In the genomic region with DNA sequence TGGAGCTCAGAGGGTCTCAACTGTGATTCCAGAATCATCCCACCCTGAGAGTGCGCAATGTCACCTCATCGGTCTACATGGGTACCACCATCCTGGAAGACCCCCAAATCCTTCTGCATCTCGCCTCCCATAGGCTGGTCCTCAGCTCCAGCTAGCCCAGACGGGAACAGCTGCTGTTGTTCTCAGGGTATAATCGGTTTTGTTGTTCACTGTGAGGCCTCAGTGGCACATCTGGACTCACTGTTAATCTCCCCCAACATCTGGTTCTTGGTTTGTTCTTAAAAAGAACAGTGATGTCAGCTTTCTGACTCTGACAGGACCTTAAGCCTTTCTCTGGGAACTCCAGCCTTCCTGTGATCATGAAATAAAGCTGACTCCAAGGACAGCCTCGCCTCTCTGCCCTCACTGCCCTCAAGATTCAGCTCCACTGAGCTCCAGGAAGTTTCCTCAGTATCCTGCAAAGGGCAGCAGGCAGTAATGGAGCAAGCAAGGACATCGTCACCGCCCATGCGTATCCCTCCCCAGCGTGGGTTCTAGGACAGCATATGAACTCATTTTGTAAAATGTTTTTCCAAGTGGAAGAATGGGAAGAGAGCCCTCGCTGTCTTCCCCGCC, we compare ENCODE assay signal across 16 mouse cellular contexts. TPM values are rescaled to one million over a fixed set of nuclear protein-coding genes. Genes with fewer than 3 reads are reported as not detected.
DNase-seq lines count a peak whose midpoint lies in the region; ATAC-seq and TF ChIP-seq lines count a peak whose summit lies in the region.
"Had no signal": no experiment of that assay in that cellular context is flagged by ENCODE, and none has a peak within 500 bp of the region (broad histone marks: within the 10 kb centered on the region; RNA-seq: fewer than 3 reads in every experiment).

No protein-coding gene starts in this region.

- no peak overlapping the region for H3K27ac ChIP-seq in heart, embryonic 12.5 days (ENCODE audit: poor library complexity, severe bottlenecking)
- H3K27ac ChIP-seq in limb, embryonic 14.5 days (replicated peaks; ENCODE audit: low read depth, low read length): peak overlapping the region; percentile 26; the same call in 1 of the 2 replicates
- H3K27ac ChIP-seq: forebrain, embryonic 10.5 days; heart, embryonic 13.5 days; hindbrain, embryonic 12.5 days; left cerebral cortex, adult 2 months; liver, embryonic 12.5 days had no signal

- 66% methylated on average over 11 of the region's 12 CpGs for WGBS in heart, embryonic 12.5 days
- WGBS in limb, embryonic 14.5 days: 42% methylated on average over 12 of the region's 12 CpGs

- intact Hi-C loops in heart, postnatal 10 days (cut with DNase I): no loop called here

- H3K36me3 ChIP-seq in heart, embryonic 12.5 days: no peaks in the 10 kb centered on the region
- H3K36me3 ChIP-seq in limb, embryonic 14.5 days (ENCODE audit: control insufficient read depth, insufficient read depth, low read length): no peaks in the 10 kb centered on the region
- H3K36me3 ChIP-seq: forebrain, embryonic 10.5 days; hindbrain, embryonic 12.5 days; liver, embryonic 12.5 days had no signal

- no peaks in the 10 kb centered on the region for H3K27me3 ChIP-seq in heart, embryonic 12.5 days (replicated peaks)
- H3K27me3 ChIP-seq in limb, embryonic 14.5 days (ENCODE audit: control insufficient read depth, insufficient read depth, low read length): no peaks in the 10 kb centered on the region
- H3K27me3 ChIP-seq: heart, embryonic 13.5 days; hindbrain, embryonic 12.5 days; liver, embryonic 12.5 days had no signal

- H3K9me3 ChIP-seq in heart, embryonic 12.5 days (replicated peaks): no peaks in the 10 kb centered on the region
- no peaks in the 10 kb centered on the region for H3K9me3 ChIP-seq in limb, embryonic 14.5 days (ENCODE audit: control insufficient read depth, low read length)
- H3K9me3 ChIP-seq: forebrain, embryonic 10.5 days; heart, embryonic 13.5 days; hindbrain, embryonic 12.5 days; liver, embryonic 12.5 days had no signal

- no peak overlapping the region for H3K4me2 ChIP-seq in heart, embryonic 12.5 days
- no peak overlapping the region for H3K4me2 ChIP-seq in limb, embryonic 14.5 days (replicated peaks; ENCODE audit: low read depth, low read length, severe bottlenecking)
- H3K4me2 ChIP-seq: heart, embryonic 13.5 days; hindbrain, embryonic 12.5 days; liver, embryonic 12.5 days had no signal

- no peak for TF ChIP-seq POLR2A in limb, embryonic 14.5 days (IDR thresholded peaks at IDR 0.05; ENCODE audit: borderline replicate concordance, extremely low read depth, insufficient read depth, insufficient read length)

- DNase-seq in heart, postnatal 10 days: peak; percentile 40 to 53
- peak; percentile 34 for DNase-seq in NIH3T3 (ENCODE audit: low read depth)
- DNase-seq in forelimb bud, embryonic 11.5 days (ENCODE audit: low read depth, low spot score): peak; percentile 67
- peak; percentile 54 for DNase-seq in limb, embryonic 14.5 days (ENCODE audit: low spot score)
- DNase-seq in c-Kit-positive CD71-positive TER-119-positive erythroid progenitor cells, embryonic 14.5 days (ENCODE audit: low spot score): no peak
- no peak for DNase-seq in T-cell, adult 2 months (ENCODE audit: low spot score)
- DNase-seq: cerebellum, postnatal 36 days had no signal

- peaks cover 24% of the 10 kb centered on the region for H3K4me1 ChIP-seq in heart, embryonic 12.5 days (replicated peaks)
- peaks cover 11% of the 10 kb centered on the region; the same call in 1 of the 2 replicates for H3K4me1 ChIP-seq in limb, embryonic 14.5 days (ENCODE audit: control insufficient read depth, insufficient read depth, low read length)
- H3K4me1 ChIP-seq: hindbrain, embryonic 12.5 days had no signal

- H3K9ac ChIP-seq in heart, embryonic 12.5 days: no peak overlapping the region
- no peak overlapping the region for H3K9ac ChIP-seq in limb, embryonic 14.5 days (ENCODE audit: low read depth, low read length, severe bottlenecking)
- H3K9ac ChIP-seq: heart, embryonic 13.5 days; hindbrain, embryonic 12.5 days; liver, embryonic 12.5 days had no signal

- no peak for ATAC-seq in heart, embryonic 12.5 days (ENCODE audit: insufficient number of reproducible peaks, low FRiP score)
- ATAC-seq in limb, embryonic 14.5 days (ENCODE audit: low FRiP score, low read depth): peak; percentile 75; the same call in 1 of the 2 replicates
- ATAC-seq: liver, embryonic 12.5 days had no signal

- no peak overlapping the region for H3K4me3 ChIP-seq in heart, embryonic 12.5 days
- H3K4me3 ChIP-seq in limb, embryonic 14.5 days (replicated peaks; ENCODE audit: low read length): no peak overlapping the region
- H3K4me3 ChIP-seq: forebrain, embryonic 10.5 days; heart, embryonic 13.5 days; hindbrain, embryonic 12.5 days; left cerebral cortex, adult 2 months; liver, embryonic 12.5 days had no signal

RNA-seq across cellular contexts. Expression of a gene that starts 11.2 kb away (rescaled TPM):
- not detected for total RNA-seq in heart, postnatal 10 days (2021)
- polyA plus RNA-seq in heart, embryonic 12.5 days (2016; fragmentation: Nextera tagmentation; extraction: Ambion mirVana): 0.10 TPM in 1 of 2 replicates, not detected in the other
- polyA plus RNA-seq in limb, embryonic 14.5 days (2012; rRNA removed): 0.06 TPM in 1 of 2 replicates, not detected in the other
- 0.12 TPM in 1 of 2 replicates, not detected in the other for polyA plus RNA-seq in limb, embryonic 14.5 days (2014; fragmentation: Nextera tagmentation; extraction: Ambion mirVana)
- total RNA-seq: left cerebral cortex, adult 2 months; megakaryocyte progenitor cell, adult 5-6 weeks; midbrain, postnatal 0 days had no signal
- polyA plus RNA-seq: forebrain, embryonic 10.5 days; heart, embryonic 13.5 days; hindbrain, embryonic 12.5 days; liver, embryonic 12.5 days; midbrain, postnatal 0 days; neural tube, embryonic 14.5 days had no signal

RNA-seq across cellular contexts. Expression of a gene that starts 35.6 kb away (rescaled TPM):
- total RNA-seq in heart, postnatal 10 days (2021): 1 to 10 TPM; 4.9 to 7.1 TPM
- polyA plus RNA-seq in heart, embryonic 12.5 days (2016; fragmentation: Nextera tagmentation; extraction: Ambion mirVana): 1.1 and 1.2 TPM in 2 replicates
- polyA plus RNA-seq in limb, embryonic 14.5 days (2012; rRNA removed): 11.1 and 13.7 TPM in 2 replicates
- 3.5 and 5.1 TPM in 2 replicates for polyA plus RNA-seq in limb, embryonic 14.5 days (2014; fragmentation: Nextera tagmentation; extraction: Ambion mirVana)
- total RNA-seq: megakaryocyte progenitor cell, adult 5-6 weeks had no signal

Comparison
In these comparisons a context has a peak if more than half of its experiments do, and no peak if none do; other contexts are left out.
1. DNase-seq: peak in heart, postnatal 10 days (2 of 2), NIH3T3 (single experiment), forelimb bud, embryonic 11.5 days (single experiment) and limb, embryonic 14.5 days (single experiment); none in c-Kit-positive CD71-positive TER-119-positive erythroid progenitor cells, embryonic 14.5 days (single experiment) and T-cell, adult 2 months (single experiment).